Mouse (Mus musculus) liver, adult 2 months (tissue): Measurements from ENCODE around the gene Chpt1. TPM values are rescaled to one million over a fixed set of nuclear protein-coding genes. Genes with fewer than 3 reads are reported as not detected.

Experiments
- DNase-seq: peaks from one replicate; pipeline ENCODE4 v3.0.0-alpha.2; 2011; ENCODE audit warnings: low read depth, low spot score; ENCODE audit errors: extremely low read depth
- H3K27ac ChIP-seq: fragments of 200-500 bp; replicated peaks from 2 replicates; pipeline ENCODE4 v1.5.1; 2012; ENCODE audit warnings: low read depth, mild to moderate bottlenecking, control low read depth, inconsistent platforms, low read length; ENCODE audit not compliant: insufficient read depth
- H3K27me3 ChIP-seq: fragments of 200-500 bp; 2 replicates; pipeline ENCODE4 v1.6.1; 2012; ENCODE audit warnings: mild to moderate bottlenecking, moderate library complexity, low read length, inconsistent platforms; ENCODE audit not compliant: control insufficient read depth, insufficient read depth
- H3K36me3 ChIP-seq: fragments of 200-500 bp; 2 replicates; pipeline ENCODE4 v1.6.1; 2012; ENCODE audit warnings: low read length, inconsistent platforms; ENCODE audit not compliant: control insufficient read depth, insufficient read depth
- H3K4me1 ChIP-seq: fragments of 200-500 bp; 2 replicates; pipeline ENCODE4 v1.6.1; 2011; ENCODE audit warnings: low read length; ENCODE audit not compliant: control insufficient read depth, insufficient read depth
- H3K4me3 ChIP-seq: fragments of 200-500 bp; 2 replicates; pipeline ENCODE4 v1.5.1; 2011; ENCODE audit warnings: low read depth, mild to moderate bottlenecking, control low read depth, low read length, moderate library complexity; ENCODE audit not compliant: insufficient read depth
- H3K79me2 ChIP-seq: fragments of 200-500 bp; 2 replicates; pipeline ENCODE4 v1.6.1; 2012; ENCODE audit warnings: inconsistent platforms, mild to moderate bottlenecking, low read length, moderate library complexity; ENCODE audit not compliant: control insufficient read depth, insufficient read depth
- H3K9ac ChIP-seq: fragments of 200-500 bp; 2 replicates; pipeline ENCODE4 v1.6.1; 2012; ENCODE audit warnings: low read depth, mild to moderate bottlenecking, control low read depth, inconsistent platforms, low read length
- CTCF ChIP-seq: fragments of 200-500 bp; IDR thresholded peaks from 2 replicates; pipeline ENCODE4 v1.5.1; 2011; ENCODE audit warnings: low read depth, low read length, control low read depth
- POLR2A ChIP-seq: fragments of 200-500 bp; IDR thresholded peaks from 2 replicates; pipeline ENCODE4 v1.6.1; 2011; ENCODE audit warnings: low read length, control low read depth; ENCODE audit not compliant: insufficient read depth; ENCODE audit errors: extremely low read depth
- WGBS: fragments of 180-500 bp; shearing (Covaris S2); methylation state at CpG from one replicate; pipeline ENCODE4 v1.1.7; 2018; 5-methylcytosine and 5-hydroxymethylcytosine counted together
- polyA plus RNA-seq: library from polyadenylated mRNA; depleted of rRNA; stranded (reverse); fragments of >200 nt; gene quantifications from 2 replicates; pipeline ENCODE4 v1.2.3, GENCODE M21; 2012
- total RNA-seq: library from RNA; depleted of rRNA; stranded (reverse); fragments of >200 nt; gene quantifications from 2 replicates; pipeline ENCODE4 v1.2.3, GENCODE M21; 2014

Gene Chpt1
- total and polyA plus RNA-seq, 2 experiments, result 59.0 to 137 TPM

DNA sequence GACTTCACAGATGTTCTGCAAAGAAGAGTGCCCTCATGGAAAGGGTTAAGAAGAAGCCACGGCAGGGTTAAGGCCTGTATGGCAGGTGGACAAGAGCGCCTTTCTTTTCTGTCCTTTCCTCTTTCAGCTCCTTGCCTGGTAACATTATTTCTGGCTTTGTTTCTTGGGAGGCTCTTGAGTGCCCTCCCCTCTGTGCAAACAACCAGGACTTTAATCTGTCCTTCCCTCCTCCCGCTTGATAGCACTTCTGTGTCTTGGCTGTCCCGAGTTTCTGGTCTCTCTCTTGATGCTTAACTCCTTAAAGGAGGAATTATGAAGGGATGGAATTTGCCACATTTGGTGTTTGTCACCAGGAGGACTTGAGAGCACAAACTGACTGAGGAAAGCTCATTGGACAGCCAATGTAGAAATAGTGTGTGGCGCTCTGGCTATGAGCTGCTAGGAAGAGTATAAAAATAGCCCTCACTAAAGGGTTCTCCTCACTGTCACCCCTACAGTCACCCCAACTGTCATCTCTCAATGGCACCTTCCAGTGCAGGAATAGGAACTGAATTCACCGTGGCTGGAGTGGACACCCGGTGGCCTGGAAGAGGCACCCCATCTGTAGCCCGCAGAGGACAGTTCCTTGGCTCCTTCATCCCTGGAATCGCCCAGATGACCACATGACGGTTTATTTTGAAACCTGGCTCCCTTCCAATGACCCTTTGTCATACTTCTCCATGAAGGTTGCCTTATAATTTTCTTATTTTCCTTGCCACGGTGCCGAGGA is 6.8 kb upstream of the Chpt1 start:
- no peak overlapping the region; the same call in 1 of the 2 replicates for H3K27ac ChIP-seq
- no peak for TF ChIP-seq CTCF
- TF ChIP-seq POLR2A, result no peak
- H3K36me3 ChIP-seq, result no peaks in the 10 kb centered on the region
- no peaks in the 10 kb centered on the region for H3K27me3 ChIP-seq
- WGBS, result 46% methylated on average over 12 of the region's 12 CpGs
- H3K4me3 ChIP-seq, result no peak overlapping the region
- no peak overlapping the region for H3K9ac ChIP-seq
- peak; percentile 76 for DNase-seq
- no peaks in the 10 kb centered on the region for H3K79me2 ChIP-seq
- H3K4me1 ChIP-seq, result peaks cover 22% of the 10 kb centered on the region

GRCm38 (mm10) chr10:88507691-88508143 is 3.8 kb upstream of the Chpt1 start:
- Histone ChIP-seq H3K4me3 (no peak overlapping the region), H3K27ac (peak overlapping the region; percentile 89), H3K9ac (peak overlapping the region; percentile 54; the same call in 1 of the 2 replicates), H3K36me3 (no peaks in the 10 kb centered on the region), H3K4me1 (peaks cover 23% of the 10 kb centered on the region), H3K27me3 (no peaks in the 10 kb centered on the region), H3K79me2 (peaks cover 6% of the 10 kb centered on the region; the same call in 1 of the 2 replicates)
- no peak for TF ChIP-seq POLR2A
- TF ChIP-seq CTCF, result no peak
- peak; percentile 95 for DNase-seq
- 22% methylated on average over 7 of the region's 7 CpGs for WGBS

DNA sequence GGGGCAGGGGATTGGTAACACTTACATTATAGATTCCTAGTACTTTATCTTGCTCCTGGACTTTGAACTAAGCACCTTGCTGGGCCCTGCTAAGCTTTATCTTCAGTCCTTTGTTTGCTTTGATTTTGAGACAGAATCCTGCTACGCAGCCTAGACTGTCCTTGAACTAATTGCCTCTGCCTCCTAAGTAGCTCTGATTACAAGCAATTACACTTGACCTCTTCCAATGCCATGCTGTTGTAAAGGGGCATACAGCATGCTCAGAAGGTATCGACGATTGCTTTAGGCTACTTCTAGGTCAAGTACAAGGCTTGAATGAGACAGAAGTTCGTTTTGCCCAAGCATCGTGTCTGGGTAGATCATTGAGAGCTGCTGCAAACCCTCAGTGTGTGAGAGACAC is 1.4 kb upstream of the Chpt1 start:
- DNase-seq, result peak; percentile 59
- TF ChIP-seq POLR2A, result no peak
- TF ChIP-seq CTCF, result no peak
- no peaks in the 10 kb centered on the region for H3K27me3 ChIP-seq
- no peak overlapping the region for H3K9ac ChIP-seq
- H3K27ac ChIP-seq, result peak overlapping the region; percentile 44
- WGBS, result 72% methylated on average over 5 of the region's 5 CpGs
- peaks cover 20% of the 10 kb centered on the region; the same call in 1 of the 2 replicates for H3K79me2 ChIP-seq
- no peaks in the 10 kb centered on the region for H3K36me3 ChIP-seq
- H3K4me3 ChIP-seq, result no peak overlapping the region
- peaks cover 21% of the 10 kb centered on the region for H3K4me1 ChIP-seq

- no peak for TF ChIP-seq POLR2A
- no peak for TF ChIP-seq CTCF
- Histone ChIP-seq H3K4me1 (peaks cover 21% of the 10 kb centered on the region), H3K36me3 (no peaks in the 10 kb centered on the region), H3K79me2 (peaks cover 23% of the 10 kb centered on the region; the same call in 1 of the 2 replicates), H3K9ac (peak overlapping the region; percentile 40), H3K27ac (peak overlapping the region; percentile 89), H3K4me3 (no peak overlapping the region; the same call in 1 of the 2 replicates), H3K27me3 (no peaks in the 10 kb centered on the region)
- peak; percentile 59 for DNase-seq
- WGBS, result 49% methylated on average over 3 of the region's 3 CpGs
Measured at GRCm38 (mm10) chr10:88504481-88504880, 608 bp upstream of the Chpt1 start.

DNA sequence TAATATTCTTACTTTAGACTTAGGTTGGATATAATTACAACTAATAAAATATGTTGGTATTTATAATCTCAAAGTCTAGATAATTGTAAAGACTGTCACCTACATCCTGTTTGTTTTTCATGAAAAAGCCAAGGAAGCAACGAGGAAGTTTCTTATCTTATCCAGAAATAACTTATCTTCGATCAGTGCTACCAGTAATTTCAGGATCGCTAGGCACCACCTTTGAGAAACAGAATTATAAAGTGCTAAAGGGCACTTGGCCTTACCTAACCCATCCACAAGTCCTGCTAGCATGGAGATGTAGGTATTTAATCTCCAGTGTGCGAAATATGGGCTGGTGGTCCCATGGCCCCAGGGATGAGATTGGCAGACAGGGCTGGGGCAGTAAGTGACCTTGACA is 954 bp downstream of the Chpt1 start:
- DNase-seq, result peak; percentile 63
- Histone ChIP-seq H3K9ac (peak overlapping the region; percentile 94), H3K27me3 (no peaks in the 10 kb centered on the region), H3K4me3 (peak overlapping the region; percentile 82), H3K79me2 (peaks cover 28% of the 10 kb centered on the region; the same call in 1 of the 2 replicates), H3K36me3 (peaks cover 4% of the 10 kb centered on the region; the same call in 1 of the 2 replicates), H3K27ac (peak overlapping the region; percentile 89), H3K4me1 (peaks cover 15% of the 10 kb centered on the region)
- WGBS, result 10% methylated on average over 4 of the region's 4 CpGs
- TF ChIP-seq POLR2A (no peak), CTCF (no peak)
